Mouse (Mus musculus) spleen, postnatal 4 days (tissue): ENCODE measurements around the gene Jph2.

ENCODE experiments used
- DNase-seq, 2 experiments: peaks; one replicate each; pipeline ENCODE4 v3.0.0; 2022; ENCODE audit warnings: low spot score in 2 of 2

The Jph2 gene

DNA sequence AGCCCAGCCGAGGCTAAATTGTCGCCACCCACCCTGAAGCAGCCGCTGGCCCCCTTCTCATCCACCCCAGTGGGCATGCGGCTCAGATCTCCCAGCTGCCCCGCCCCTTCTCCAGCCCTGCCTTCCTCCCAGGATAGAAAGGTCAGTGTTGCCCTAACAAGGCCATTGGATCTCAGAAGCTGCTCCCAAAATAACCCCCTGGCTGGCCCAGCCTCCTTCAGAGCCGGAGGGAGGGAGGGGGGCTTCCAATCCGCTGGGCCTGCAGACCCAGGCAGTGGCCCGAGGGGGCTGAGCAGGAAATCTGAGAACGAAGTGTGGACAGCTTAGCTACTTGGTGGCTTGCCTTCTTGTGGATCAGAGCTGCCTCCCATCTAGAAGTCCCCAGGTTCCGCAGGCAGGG lies at the start of gene Jph2:
TSS of gene Jph2 (minus strand) at position 89 of the 400 bp plus-strand sequence.
- no peak for DNase-seq

DNA sequence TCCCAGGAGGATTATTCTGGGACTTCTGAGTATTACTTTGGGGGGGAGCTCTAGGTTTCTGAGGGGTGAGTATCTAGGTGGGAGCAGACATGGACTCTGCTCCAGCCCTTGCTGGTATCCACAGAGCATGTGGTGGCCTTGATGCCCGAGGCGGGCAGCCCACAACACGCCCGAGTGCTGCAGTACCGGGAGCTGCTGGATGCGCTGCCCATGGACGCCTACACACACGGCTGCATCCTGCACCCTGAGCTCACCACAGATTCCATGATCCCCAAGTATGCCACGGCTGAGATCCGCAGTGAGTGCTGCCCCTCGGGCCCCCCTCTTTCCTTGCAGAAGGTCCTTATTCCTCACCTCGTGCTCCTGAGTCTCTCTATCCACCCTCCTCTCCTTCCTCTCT lies 49.6 kb upstream of the Jph2 start:
- DNase-seq = no peak

DNA sequence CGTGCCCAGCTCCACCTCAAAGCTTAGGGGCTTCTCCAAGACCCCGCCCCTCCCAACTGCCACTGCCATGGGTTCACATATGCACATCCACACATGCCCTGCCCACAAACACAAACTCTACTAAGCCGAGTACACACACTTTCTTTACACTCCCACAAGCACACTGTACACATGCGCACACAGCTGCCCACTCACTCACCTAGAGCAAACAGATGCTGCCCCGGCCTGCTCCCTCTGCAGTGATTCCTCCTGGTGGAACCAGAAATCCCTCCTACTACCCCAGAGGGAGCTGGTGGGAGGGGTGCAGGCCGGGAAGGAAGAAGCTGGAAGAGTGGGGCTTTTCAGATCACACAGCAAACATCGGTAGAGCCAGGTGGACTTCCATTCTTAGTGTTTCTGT lies 46.2 kb upstream of the Jph2 start:
- DNase-seq = no peak

DNA sequence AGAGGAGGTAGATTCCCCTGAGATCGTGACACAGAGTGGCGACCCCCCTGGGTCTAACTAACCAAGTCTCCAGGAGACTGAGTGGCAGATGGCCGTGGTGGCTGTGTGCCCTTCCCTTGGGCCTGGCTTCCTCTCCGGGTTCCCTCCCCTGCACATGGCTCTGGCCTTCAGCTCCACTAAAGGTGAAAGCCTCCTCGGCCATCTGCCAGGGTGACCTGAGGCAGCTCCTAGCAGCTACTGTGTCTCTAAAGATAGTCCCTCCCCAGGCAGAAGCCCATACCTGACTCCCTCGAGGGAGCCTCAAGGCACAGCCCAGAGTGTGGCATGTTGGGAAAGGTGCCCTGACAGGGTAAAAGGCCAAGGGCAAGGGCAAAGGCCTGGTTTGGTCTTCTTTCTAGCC lies 45.8 kb upstream of the Jph2 start:
- no peak for DNase-seq

DNA sequence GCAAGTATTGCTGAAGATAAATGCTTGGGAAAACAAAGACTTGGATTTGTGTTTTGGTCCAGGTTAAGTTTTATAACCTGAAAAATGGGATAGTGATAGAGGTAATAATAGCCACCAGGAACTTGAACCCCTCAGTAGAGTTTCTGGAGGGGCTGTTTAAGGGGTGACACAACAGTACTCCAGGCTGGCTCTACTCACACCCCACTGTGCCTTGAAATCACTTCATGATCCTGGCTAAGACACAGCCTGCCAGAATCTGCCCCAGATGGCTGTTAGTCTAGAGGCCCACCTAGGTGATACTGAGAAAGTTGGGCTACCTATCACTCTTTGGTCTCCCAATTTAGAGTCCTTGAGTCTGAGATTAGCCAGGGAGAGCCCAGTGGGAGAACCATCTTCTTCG lies 41.7 kb upstream of the Jph2 start:
- DNase-seq = no peak

DNA sequence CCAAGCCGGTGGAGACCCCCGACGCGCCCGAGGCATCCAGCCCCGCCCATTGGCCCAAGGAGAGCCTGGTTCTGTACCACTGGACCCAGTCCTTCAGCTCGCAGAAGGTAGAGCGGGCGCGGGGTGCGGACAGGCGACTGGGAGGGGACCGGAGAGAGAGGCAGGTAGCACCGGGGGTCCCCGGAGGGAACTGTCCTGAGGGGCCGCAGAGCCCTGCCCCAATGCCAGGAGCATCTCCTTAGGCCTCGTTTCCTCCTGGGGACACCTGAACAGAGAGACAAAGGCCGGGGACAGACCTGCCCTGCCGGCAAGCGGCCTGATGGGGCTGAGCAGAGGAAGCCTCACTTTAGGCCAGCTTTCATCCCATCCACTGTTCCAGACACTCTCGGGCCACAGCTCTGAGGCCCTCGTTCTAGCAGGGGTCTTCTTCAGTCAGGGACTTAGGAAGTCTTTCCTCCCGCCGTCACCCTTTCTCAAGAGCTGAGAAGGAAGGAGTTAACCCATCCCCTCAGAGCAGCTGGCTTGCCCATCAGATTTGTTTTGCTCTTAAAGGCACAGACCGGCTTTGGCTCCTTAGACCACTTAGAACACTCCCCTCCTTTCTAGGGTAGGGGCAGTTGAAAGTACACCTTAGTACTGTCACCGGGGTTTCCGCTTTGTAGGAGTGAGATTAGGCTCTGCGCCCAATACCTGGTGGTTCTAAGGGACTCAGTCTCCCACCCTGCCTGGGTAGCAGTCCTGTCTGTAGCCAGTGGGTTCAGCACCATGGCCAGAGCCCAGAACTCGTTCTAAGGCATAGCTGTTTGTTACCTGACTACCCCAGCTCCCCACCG lies 41.0 kb upstream of the Jph2 start:
- no peak for DNase-seq

DNA sequence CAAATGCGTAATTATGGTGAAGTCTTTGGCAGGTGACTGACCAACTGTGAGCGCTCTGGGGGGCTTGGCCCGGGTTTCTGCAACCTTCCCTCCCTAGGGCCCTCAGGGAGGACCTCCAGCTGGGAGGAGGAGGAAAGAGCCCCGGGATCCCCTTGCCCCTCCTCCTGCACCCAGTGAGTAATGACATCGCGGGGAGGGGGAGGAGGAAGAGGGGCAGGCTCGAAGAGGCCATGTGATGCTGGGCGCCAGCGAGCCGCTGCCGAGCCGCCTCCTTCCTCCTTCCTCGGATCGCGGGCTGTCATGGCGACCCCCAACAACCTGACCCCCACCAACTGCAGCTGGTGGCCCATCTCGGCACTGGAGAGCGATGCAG lies 40.4 kb upstream of the Jph2 start, which contains the start of gene Gdap1l1:
TSS of gene Gdap1l1 (plus strand) at position 231 of the 373 bp plus-strand sequence.
- DNase-seq = no peak

DNA sequence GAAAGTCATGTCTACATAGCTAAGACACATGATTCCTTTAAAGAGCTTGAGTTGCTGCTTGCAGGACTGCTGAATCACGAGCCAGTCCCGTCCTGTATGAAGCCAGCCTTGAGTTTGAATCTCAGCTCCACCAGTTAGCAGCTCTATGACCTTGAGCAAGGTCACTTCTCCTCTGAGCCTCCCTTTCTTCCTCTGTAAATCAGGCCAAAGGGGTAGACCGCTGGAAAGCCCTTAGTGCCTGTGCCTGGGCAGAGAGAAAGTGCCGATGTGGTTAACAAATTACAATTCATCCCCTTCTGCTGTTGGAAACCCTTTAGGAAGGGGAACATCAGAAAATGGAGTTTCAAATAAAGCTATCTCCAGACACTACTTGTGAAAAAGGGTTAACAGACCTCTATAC lies 40.0 kb upstream of the Jph2 start:
- DNase-seq = no peak

DNA sequence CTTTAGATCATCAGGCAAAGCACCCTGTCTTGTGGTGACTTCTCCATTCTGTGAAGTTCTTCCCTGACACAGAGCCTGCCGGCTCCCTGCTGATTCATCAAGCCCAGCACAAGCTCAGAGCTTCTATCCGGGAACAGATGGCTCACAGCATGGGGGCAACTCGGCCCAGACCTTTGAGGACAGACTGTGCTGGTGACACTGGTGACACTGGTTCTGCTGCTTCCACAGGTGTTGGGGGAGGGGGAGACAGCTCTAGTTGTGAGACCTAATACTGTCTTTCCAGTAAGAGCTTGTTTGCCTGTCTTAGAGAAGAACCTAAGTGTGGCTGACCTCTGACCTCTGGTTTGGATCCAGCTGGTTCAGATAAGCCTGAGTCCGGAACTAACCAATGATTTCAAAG lies 36.2 kb upstream of the Jph2 start:
- DNase-seq = no peak

DNA sequence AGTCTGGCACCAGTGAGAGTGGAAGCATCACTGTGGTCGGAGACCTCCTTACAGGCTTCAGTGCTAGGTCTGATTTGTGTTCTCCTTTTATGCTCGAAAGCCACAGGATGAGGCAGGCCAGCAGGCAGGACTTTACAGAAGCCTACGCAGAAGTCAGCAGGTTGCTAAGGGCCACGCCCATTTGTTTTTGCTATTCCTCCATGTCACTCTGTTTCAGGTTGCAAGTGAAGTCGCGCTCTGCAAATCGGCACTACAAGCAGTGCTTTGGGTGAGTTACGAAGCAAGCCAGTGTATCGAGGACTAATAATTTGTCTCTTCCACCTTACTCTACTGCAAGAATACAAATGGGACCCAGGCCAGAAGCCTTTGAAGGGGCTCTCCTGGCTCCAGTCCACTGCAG lies 33.5 kb upstream of the Jph2 start:
- no peak for DNase-seq

DNA sequence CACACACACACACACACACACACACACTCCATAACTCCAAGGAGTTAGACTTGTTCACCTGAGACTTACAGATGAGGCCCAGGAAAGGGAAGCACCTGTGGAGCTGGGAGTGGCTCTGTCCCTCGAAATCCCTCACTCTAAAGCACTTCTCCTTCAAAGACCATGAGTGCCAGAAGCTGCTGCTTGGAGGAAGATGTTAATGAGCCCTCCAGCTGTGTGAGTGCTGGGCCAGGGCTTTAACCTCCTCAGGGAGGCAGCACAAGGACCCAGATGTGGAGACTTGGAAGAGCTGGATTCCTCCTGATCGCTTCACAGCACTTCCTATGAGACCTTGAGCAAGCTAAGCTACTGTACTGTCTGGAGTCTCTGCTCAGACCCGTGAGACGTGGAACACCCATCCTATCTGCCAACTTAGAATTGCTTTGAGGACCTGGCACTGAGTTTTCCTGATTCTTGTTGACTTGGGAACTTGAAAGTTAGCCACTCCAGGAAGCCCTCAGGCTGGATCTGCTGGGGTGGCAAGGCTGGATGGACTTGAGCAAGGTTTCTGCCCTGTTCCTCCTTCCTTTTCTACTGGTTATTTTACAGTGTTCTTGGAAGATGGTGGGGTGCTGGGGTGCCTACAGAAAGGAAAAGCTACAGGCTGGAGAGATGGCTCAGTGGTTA lies 30.7 kb upstream of the Jph2 start:
- no peak for DNase-seq

DNA sequence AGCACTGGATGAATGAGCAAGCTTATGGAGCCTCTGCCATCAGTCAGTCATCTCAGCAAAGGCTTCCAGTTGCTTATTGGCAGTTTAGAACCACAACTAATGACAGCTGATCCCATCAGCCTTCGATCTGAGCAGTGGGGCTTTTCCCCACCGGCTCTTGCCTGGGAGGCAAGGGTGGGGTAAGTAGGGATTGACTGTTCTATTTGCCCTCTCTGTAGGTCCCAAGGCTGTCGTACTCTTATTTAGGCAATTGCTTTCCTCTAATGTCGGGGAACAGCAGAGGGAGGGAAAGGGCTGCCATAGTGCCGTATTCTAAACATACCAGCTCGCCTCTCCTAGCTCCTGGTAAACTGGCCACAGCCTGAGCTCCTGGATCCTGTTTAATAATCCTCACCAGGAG lies 26.8 kb upstream of the Jph2 start, which contains the start of gene Oser1:
TSS of gene Oser1 (minus strand) at position 101 of the 400 bp plus-strand sequence.
- DNase-seq = no peak

DNA sequence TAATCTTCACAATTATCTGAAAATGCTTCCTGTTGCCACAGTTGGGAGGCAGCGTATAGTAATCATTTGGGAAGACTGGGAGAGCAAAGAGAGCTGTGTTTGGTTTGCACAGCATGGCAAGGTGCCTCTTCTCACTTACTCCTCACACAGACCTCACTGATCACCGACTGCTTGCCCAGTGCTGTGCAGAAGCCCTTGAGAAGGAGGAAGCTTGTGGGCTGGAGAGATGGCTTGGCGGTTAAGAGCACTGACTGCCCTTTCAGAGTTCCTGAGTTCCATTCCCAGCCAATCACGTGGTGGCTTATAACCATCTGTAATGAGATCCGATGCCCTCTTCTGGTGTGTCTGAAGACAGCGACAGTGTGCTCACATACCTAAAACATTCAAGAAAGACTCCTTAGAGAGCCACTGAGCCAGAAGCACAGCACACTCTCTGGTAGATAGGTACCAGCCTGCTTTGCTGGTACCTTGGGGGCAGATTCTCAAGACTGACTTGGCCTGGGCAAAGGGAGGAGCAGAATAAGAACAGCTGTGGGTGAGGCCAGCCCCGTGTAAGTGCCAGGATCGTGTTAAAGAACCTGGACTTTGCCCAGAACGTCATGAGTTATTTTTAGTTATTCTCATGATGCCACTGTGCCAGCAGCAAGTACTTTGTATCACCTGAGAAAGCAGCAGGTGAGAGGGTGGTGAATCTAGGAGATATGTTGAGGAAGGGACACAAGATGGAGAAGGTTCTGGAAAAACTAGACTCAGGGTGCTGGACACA lies 25.3 kb upstream of the Jph2 start:
- DNase-seq = no peak

DNA sequence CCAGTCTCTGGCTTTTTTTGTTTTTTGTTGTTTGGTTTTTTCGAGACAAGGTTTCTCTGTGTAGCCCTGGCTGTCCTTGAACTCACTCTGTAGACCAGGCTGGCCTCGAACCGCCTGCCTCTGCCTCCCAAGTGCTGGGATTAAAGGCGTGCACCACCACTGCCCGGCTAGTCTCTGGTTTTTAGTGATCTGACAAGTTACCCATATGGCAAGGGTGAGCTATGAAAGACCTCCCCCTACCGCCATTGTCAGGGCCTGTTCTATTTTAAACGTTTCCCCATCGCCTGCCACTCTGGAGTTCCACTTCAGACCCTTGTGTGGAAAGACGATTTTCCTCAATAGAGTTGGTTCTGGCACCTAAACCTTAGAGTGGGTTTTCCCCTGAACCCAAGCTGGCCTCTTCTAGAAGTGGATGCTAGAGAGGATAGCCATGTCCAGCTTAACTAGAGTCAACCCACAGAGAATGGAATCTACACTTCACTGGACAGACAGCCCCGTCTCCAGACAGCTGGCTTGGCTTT lies 22.6 kb upstream of the Jph2 start:
- no peak for DNase-seq

DNA sequence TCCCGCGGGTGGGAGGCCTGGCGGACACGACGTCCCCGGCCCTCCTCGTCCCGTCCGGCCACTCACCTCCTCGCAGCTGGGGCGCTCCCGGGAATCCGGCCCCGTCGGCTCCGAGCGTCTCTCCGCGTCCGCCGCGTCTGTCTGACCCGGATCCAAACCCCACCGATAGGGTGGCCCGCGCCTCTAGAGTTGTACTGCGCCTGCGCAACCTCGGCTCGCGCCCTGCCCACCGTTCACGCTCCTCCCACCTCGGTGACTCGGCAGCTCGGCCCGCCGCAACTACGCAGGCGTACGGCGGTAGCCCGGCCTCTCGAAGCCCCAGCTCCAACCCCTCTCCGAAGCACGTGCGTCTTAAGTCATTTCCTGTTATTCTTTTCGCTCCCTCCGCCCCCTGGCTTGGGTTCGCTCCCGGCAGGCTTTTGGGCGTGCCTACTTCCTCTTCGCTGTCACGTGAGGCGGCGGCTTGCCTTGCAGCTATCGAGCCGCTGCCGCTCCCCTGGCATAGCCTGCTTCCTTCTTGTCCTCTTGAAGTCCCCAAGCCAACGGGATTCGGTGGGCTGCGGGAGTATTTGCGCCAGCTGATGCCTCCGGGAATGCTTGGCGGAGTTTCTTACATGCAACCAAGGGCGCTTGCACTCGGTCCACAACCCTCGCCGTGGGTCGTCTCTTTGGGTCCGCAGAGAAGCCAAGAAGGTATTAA lies 21.7 kb upstream of the Jph2 start:
- peak; percentile 99 for DNase-seq

DNA sequence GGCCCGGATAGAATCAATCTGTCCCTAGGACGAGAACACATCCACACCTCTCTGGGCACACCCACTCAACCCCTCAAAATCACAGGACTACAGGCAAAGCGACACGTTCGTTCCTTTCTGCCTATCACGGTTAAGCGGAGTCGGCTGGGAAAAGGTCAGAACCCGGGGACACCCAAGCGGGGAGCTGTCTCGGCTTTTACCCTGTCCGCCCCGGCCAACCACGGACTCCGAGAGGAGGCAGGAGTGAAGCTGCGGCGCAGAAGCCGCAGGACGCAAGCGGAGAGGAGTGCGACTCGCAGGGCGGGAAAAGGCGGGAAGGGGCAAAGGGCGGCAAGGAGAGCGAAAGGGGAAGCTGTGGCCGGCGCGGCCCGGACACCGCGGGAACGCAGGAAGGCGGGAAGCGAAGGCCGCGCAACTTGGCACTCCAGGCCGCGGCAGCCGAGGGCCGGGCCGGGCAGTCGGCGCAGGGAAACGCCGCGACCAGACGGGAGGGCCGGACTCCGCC lies 21.1 kb upstream of the Jph2 start:
- peak in 1 of 2 experiments; percentile 66 for DNase-seq

DNA sequence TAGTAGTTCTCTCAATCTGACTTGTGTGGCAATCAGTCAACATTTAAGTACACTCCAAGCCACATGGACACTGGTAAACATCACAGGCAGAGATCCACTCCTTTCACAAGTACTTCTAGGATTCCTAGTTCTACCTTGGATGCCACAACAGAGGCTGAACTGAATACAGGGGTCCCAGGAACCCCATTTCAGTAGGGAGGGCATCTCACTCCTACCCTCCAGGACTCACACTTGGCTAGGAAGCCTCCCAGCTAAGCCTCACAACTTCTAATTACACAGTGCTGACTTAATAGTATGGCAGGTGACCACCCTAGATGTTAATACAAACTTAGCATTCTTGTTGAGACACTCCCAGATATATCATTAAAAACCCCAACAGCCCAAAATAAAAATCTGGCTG lies 20.0 kb upstream of the Jph2 start:
- no peak for DNase-seq

DNA sequence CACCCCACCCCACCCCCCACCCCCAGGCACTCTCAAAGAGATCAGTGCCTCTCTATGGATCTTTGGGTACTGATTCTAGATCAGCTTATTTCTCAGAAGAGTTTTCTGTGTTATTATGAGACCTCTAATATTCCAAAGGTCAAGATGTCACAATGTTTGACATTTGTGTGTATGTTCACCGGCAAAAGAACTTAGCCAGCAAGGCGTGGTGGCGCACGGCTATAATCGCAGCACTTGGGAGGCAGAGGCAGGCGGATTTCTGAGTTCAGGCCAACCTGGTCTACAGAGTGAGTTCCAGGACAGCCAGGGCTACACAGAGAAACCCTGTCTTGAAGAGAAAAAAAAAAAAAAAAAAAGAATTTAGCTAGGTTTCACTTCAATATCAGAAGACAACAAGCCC lies 19.2 kb upstream of the Jph2 start:
- DNase-seq = no peak

DNA sequence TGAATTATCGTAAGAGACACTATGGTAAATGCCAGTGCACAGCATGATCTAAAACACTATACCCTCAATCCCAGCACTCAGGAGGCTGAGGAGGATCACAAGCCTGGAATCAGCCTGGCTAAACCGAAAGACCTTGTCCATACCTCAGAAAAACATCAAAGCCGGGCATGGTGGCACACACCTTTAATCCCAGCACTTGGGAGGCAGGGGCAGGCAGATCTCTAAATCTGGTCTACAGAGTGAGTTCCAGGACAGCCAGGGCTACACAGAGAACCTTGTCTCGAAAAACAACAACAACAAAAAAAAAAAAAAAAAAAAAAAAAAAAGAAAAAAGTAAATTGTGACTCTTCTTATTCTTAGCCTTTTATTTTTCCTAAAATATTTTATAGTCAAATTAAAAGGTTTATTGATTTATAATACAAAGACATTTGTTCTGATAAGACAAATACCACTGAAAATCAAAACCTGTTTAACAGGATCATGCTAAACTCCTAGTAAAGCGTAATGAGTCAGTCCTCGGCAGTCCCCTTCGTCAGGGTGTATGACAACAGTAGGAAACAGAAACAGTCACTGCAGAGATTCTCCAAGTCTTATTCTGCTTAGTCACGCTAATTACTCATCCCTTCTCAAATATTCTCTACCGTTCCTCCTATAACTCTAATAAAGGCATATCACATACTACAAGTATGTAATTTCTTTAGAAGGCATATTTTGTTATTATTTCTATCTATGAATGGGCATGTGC lies 15.2 kb upstream of the Jph2 start:
- DNase-seq = no peak

DNA sequence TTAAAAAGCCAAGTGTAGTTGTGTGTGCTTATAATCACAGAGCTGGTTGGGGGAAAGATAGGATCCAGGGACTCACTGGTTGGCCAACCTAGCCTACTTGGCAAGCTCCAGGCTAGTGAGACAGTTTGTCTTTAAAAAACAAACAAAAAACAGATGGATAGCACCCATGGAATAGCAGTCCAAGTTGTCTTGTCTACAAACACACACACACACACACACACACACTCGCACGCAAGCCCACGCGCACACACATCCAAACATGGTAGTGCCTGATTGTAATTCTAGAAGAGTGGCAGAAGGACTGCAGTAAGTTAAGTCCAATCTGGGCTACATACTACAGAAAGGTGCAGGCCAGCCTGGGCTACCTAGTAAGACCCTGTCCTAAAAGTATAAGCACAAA lies 14.6 kb upstream of the Jph2 start:
- DNase-seq = no peak

DNA sequence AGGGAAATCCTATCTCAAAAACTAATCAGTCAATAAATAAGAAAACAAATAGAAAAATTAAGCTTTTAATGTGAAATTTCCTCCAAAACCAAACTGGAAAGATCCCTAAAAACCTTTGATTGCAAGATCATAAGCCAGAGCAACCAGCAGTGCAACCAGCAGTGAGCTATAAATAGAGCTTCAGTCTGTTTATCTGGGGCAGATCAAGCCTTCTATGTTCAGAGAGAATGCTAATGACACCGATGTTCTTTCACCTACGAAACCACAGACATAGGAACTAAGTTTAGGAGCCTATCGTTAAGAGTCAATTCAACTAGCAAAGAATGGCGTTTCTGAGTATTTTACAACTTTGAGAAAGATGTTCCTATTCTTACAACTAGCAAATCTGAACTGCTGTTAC lies 14.0 kb upstream of the Jph2 start:
- DNase-seq = no peak
